In the genomic region with DNA sequence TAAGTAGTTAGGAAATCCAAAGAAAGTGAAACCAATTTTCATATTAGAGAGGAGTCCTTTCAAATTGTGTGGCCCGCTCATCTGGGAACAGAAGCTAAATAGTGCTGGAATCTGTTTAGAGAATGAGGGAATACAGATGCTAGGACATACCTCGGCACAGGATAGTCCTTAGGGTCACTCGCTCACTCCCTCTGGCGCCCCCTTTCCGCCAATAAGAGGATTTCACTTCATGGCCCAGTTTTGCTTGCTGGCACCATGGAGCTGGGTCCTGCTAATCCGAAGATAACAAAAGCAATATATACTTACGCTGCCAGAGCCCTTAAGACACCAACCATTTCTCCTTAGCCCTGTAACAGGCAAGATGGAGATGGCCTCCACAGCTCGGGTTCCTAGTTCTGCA, we compare ENCODE assay signal across 17 mouse cellular contexts. TPM values are rescaled to one million over a fixed set of nuclear protein-coding genes. Genes with fewer than 3 reads are reported as not detected.
DNase-seq lines count a peak whose midpoint lies in the region; ATAC-seq and TF ChIP-seq lines count a peak whose summit lies in the region.
"Had no signal": no experiment of that assay in that cellular context is flagged by ENCODE, and none has a peak within 500 bp of the region (broad histone marks: within the 10 kb centered on the region; RNA-seq: fewer than 3 reads in every experiment).

No protein-coding gene starts in this region.

- 83% methylated on average over 8 of the region's 8 CpGs for WGBS in liver, adult 2 months

- no peak overlapping the region for H3K4me3 ChIP-seq in liver, adult 2 months (ENCODE audit: insufficient read depth, low read depth, low read length)
- H3K4me3 ChIP-seq in CH12.LX (replicated peaks in 1 of 3; ENCODE audit: low read depth in 2 of 3, low read length in 2 of 3, poor library complexity in 1 of 3): no peak overlapping the region
- no peak overlapping the region for H3K4me3 ChIP-seq in bone marrow macrophage, adult 2 months (ENCODE audit: insufficient read depth, low read length)
- H3K4me3 ChIP-seq: embryonic facial prominence, embryonic 13.5 days; limb, embryonic 13.5 days; midbrain, embryonic 10.5 days had no signal

- peak overlapping the region; percentile 66 for H3K4me2 ChIP-seq in CH12.LX (ENCODE audit: insufficient read depth, low read depth, poor library complexity, severe bottlenecking)
- H3K4me2 ChIP-seq: embryonic facial prominence, embryonic 13.5 days; limb, embryonic 13.5 days had no signal

- peak; percentile 26 for DNase-seq in CD4-positive, CD25-positive, alpha-beta regulatory T cell, adult 2 months (ENCODE audit: low read depth, low spot score)
- DNase-seq in liver, adult 2 months (ENCODE audit: extremely low read depth, low read depth, low spot score): no peak
- DNase-seq in liver (no peak), CH12.LX (ENCODE audit: extremely low read depth) (peak; percentile 21)
- DNase-seq in B cell, adult 2 months: no peak
- no peak for DNase-seq in spleen, adult 12 weeks (ENCODE audit: low spot score)
- DNase-seq: cerebellum, postnatal 10 days; gastrocnemius, postnatal 36 days; layer of hippocampus, adult 9-11 months; thymus, adult 2 months had no signal

- no peaks in the 10 kb centered on the region for H3K36me3 ChIP-seq in liver, adult 2 months (ENCODE audit: control insufficient read depth, insufficient read depth, low read length)
- H3K36me3 ChIP-seq in CH12.LX (replicated peaks in 1 of 2; ENCODE audit: control insufficient read depth in 1 of 2, insufficient read depth in 1 of 2, low read length in 1 of 2): no peaks in the 10 kb centered on the region
- H3K36me3 ChIP-seq: embryonic facial prominence, embryonic 13.5 days; limb, embryonic 13.5 days; midbrain, embryonic 10.5 days had no signal

- no peak for ATAC-seq in CD4-positive, CD25-positive, alpha-beta regulatory T cell, adult 4 months
- ATAC-seq: forebrain, embryonic 14.5 days; intestine, embryonic 16.5 days had no signal

- no peaks in the 10 kb centered on the region for H3K79me2 ChIP-seq in liver, adult 2 months (ENCODE audit: control insufficient read depth, insufficient read depth, low read length)
- H3K79me2 ChIP-seq in CH12.LX (replicated peaks; ENCODE audit: control insufficient read depth, extremely low read depth, insufficient read depth, poor library complexity, severe bottlenecking): no peaks in the 10 kb centered on the region

- H3K4me1 ChIP-seq in liver, adult 2 months (ENCODE audit: control insufficient read depth, insufficient read depth, low read length): peaks cover 16% of the 10 kb centered on the region
- no peaks in the 10 kb centered on the region; a peak in 1 of 4 replicates for H3K4me1 ChIP-seq in CH12.LX (ENCODE audit: control insufficient read depth in 1 of 2, insufficient read depth in 2 of 2)
- peaks cover 2% of the 10 kb centered on the region; the same call in 1 of the 2 replicates for H3K4me1 ChIP-seq in bone marrow macrophage, adult 2 months (ENCODE audit: control insufficient read depth, insufficient read depth, low read length)

- TF ChIP-seq POLR2A in liver, adult 2 months (IDR thresholded peaks at IDR 0.05; ENCODE audit: extremely low read depth, insufficient read depth, low read length): no peak
- no peak for TF ChIP-seq POLR2A in CH12.LX (IDR thresholded peaks at IDR 0.05; ENCODE audit: low read depth, low read length)
- no peak for TF ChIP-seq POLR2A in bone marrow macrophage, adult 2 months (IDR thresholded peaks at IDR 0.05; ENCODE audit: borderline replicate concordance, low read depth, low read length)

- TF ChIP-seq EP300 in CH12.LX (IDR thresholded peaks at IDR 0.05; ENCODE audit: low read length): no peak

- in situ Hi-C loops in CH12.LX (cut with MboI; ENCODE audit: low pct_ligation_motif_present, low pct_unique_long_range_greater_than_20kb, low sequenced_read_pairs): no loop called here

- H3K9me3 ChIP-seq in CH12.LX (replicated peaks; ENCODE audit: low read length): no peaks in the 10 kb centered on the region
- H3K9me3 ChIP-seq: embryonic facial prominence, embryonic 13.5 days; limb, embryonic 13.5 days; midbrain, embryonic 10.5 days had no signal

- dilution Hi-C loops in CH12.LX (cut with MboI; ENCODE audit: extremely low pct_ligation_motif_present, extremely low pct_unique_long_range_greater_than_20kb, low sequenced_read_pairs): no loop called here

- no peak; the same call in none of the 2 replicates for TF ChIP-seq RAD21 in CH12.LX (IDR thresholded peaks at IDR 0.05; ENCODE audit: low read depth, low read length)

- H3K27ac ChIP-seq in liver, adult 2 months (replicated peaks; ENCODE audit: insufficient read depth, low read depth, low read length): no peak overlapping the region
- no peak overlapping the region for H3K27ac ChIP-seq in CH12.LX (ENCODE audit: insufficient read depth, low read depth)
- no peak overlapping the region for H3K27ac ChIP-seq in bone marrow macrophage, adult 2 months (ENCODE audit: insufficient read depth, low read depth, low read length)
- H3K27ac ChIP-seq: embryonic facial prominence, embryonic 13.5 days; limb, embryonic 13.5 days; midbrain, embryonic 10.5 days had no signal

- no peak overlapping the region for H3K9ac ChIP-seq in liver, adult 2 months (ENCODE audit: low read depth, low read length)
- H3K9ac ChIP-seq in CH12.LX (ENCODE audit: insufficient read depth, low read depth): no peak overlapping the region; the same call in 1 of the 2 replicates
- H3K9ac ChIP-seq: embryonic facial prominence, embryonic 13.5 days; limb, embryonic 13.5 days had no signal

- peak; percentile 32; the same call in 1 of the 2 replicates for TF ChIP-seq CTCF in liver, adult 2 months (IDR thresholded peaks at IDR 0.05; ENCODE audit: low read depth, low read length)
- TF ChIP-seq CTCF in CH12.LX (conservative IDR thresholded peaks at IDR 0.05 in 1 of 2, IDR thresholded peaks at IDR 0.05 in 1 of 2; ENCODE audit: low read depth in 2 of 2, low read length in 2 of 2): peak in 1 of 2 experiments; percentile 49; a peak in 3 of 4 replicates
- peak; percentile 18; the same call in 1 of the 2 replicates for TF ChIP-seq CTCF in bone marrow macrophage, adult 2 months (IDR thresholded peaks at IDR 0.05; ENCODE audit: low read depth, low read length)

- no peaks in the 10 kb centered on the region for H3K27me3 ChIP-seq in liver, adult 2 months (ENCODE audit: control insufficient read depth, insufficient read depth, low read length)
- H3K27me3 ChIP-seq in CH12.LX (replicated peaks): no peaks in the 10 kb centered on the region
- H3K27me3 ChIP-seq: embryonic facial prominence, embryonic 13.5 days; limb, embryonic 13.5 days had no signal

TF ChIP-seq in CH12.LX, 34 proteins besides CTCF, POLR2A, EP300 and RAD21:
- TF ChIP-seq SMC3 (IDR thresholded peaks at IDR 0.05; ENCODE audit: low read depth, low read length) (peak; percentile 25), MAX (IDR thresholded peaks at IDR 0.05; ENCODE audit: low read length) (no peak), IRF4 (IDR thresholded peaks at IDR 0.05; ENCODE audit: low read depth, low read length) (no peak)

RNA-seq across cellular contexts. Expression of gene Tanc1, which starts 15.3 kb away (rescaled TPM):
- polyA plus RNA-seq in CD4-positive, CD25-positive, alpha-beta regulatory T cell, adult 4 months (2017; shearing (Covaris generic)): 10 to 100 TPM; 13.7 to 15.2 TPM
- total RNA-seq in liver, adult 2 months (2014; rRNA removed): 5.0 and 6.8 TPM in 2 replicates
- 1.9 and 2.7 TPM in 2 replicates for polyA plus RNA-seq in liver, adult 2 months (2012; rRNA removed)
- total RNA-seq in CH12.LX (2012; rRNA removed): 0.08 TPM in 1 of 2 replicates, not detected in the other
- 0.08 TPM in 1 of 2 replicates, not detected in the other for total RNA-seq in CH12.LX (2014; rRNA removed)
- 0.21 and 0.26 TPM in 2 replicates for polyA plus RNA-seq in CH12.LX (2012; ENCODE audit: insufficient read length, low read depth)
- polyA plus RNA-seq in bone marrow macrophage, adult 2 months (2012; ENCODE audit: insufficient read depth, insufficient read length, missing spikeins): 6.6 and 8.3 TPM in 2 replicates

Comparison
In these comparisons a context has a peak if more than half of its experiments do, and no peak if none do; other contexts are left out.
1. DNase-seq: peak in CD4-positive, CD25-positive, alpha-beta regulatory T cell, adult 2 months (single experiment) and CH12.LX (single experiment); none in liver, adult 2 months (single experiment), liver (single experiment), B cell, adult 2 months (0 of 2) and spleen, adult 12 weeks (single experiment).